Mouse (Mus musculus): ENCODE measurements at regions not wholly inside any gene's neighbourhood (a gene's known extent, or its start where the extent isn't known, plus 50 kb on each side); places are given as distances from the start of the nearest gene placed in this dataset.
"Not testable (repeated sequence)": the region's sequence is repeated elsewhere in the genome, so short reads cannot be mapped to it uniquely, and the experiment has no call there.

GRCm38 (mm10) chr5:105358902-105359301 is 56.7 kb upstream of the Lrrc8b start:
- no peak for DNase-seq (ENCODE audit: low read depth)

GRCm38 (mm10) chr5:105356393-105356792 is 59.2 kb upstream of the Lrrc8b start:
- DNase-seq (ENCODE audit: low read depth): not testable (repeated sequence)

GRCm38 (mm10) chr5:105354041-105354440 is 60.5 kb upstream of the Gbp6 start:
- peak; percentile 37 for DNase-seq (ENCODE audit: low read depth)

GRCm38 (mm10) chr5:105346463-105346862 is 53.0 kb upstream of the Gbp6 start:
- peak; percentile 29 for DNase-seq (ENCODE audit: low read depth)

- DNase-seq (ENCODE audit: low read depth): not testable (repeated sequence)
Measured at GRCm38 (mm10) chr5:105345953-105346352, 52.5 kb upstream of the Gbp6 start.

GRCm38 (mm10) chr5:105344808-105345732 is 51.6 kb upstream of the Gbp6 start:
- DNase-seq (ENCODE audit: low read depth): no peak

GRCm38 (mm10) chr5:105343816-105344215 is 50.3 kb upstream of the Gbp6 start:
- not testable (repeated sequence) for DNase-seq (ENCODE audit: low read depth)
